Mouse (Mus musculus) B cell, adult (primary cell): ENCODE measurements around the gene C1galt1c1. TPM values are rescaled to one million over a fixed set of nuclear protein-coding genes. Genes with fewer than 3 reads are reported as not detected.

Source experiments
- total RNA-seq: library from RNA; stranded (reverse); gene quantifications from 4 replicates; pipeline ENCODE4 v1.2.4, GENCODE M21; 2023; ENCODE audit not compliant: inconsistent age

Gene C1galt1c1
- 14.3 to 17.0 TPM (median 15.9 TPM) in 4 replicates for total RNA-seq

GRCm38 (mm10) chrX:38634801-38635637, at the start of gene C1galt1c1:
C1galt1c1 (minus strand) TSS chrX:38635087.

GRCm38 (mm10) chrX:38600177-38600994, 34.5 kb downstream of the C1galt1c1 start, which contains the start of gene Mcts1:
Mcts1 (plus strand) TSS chrX:38600578.

Other genes with a start within 250 kb of the C1galt1c1 start
- gene Lamp2, start 178.6 kb downstream of the C1galt1c1 start, total RNA-seq = 67.8 to 76.8 TPM (median 70.9 TPM) in 4 replicates
- gene Cul4b, start 58.9 kb downstream of the C1galt1c1 start, total RNA-seq = 38.9 to 44.0 TPM (median 42.2 TPM) in 4 replicates
- 67.4 to 74.3 TPM (median 71.2 TPM) in 4 replicates for gene Mcts1, start 34.5 kb downstream of the C1galt1c1 start, total RNA-seq
- gene 6030498E09Rik, start 137.6 kb upstream of the C1galt1c1 start, total RNA-seq = not detected in 4 replicates